12 mouse cellular contexts compared by ENCODE assay signal in genomic region chr1:168268751-168269623, GRCm38 (mm10).
DNase-seq lines count a peak whose midpoint lies in the region; ATAC-seq lines count a peak whose summit lies in the region.
"Had no signal": no experiment of that assay in that cellular context is flagged by ENCODE, and none has a peak within 500 bp of the region (broad histone marks: within the 10 kb centered on the region; RNA-seq: fewer than 3 reads in every experiment).

No protein-coding gene starts in this region.

- ATAC-seq in embryonic facial prominence, embryonic 14.5 days (ENCODE audit: low read depth) = no peak
- peak; percentile 49 for ATAC-seq in hindbrain, embryonic 16.5 days
- ATAC-seq: CD4-positive, CD25-positive, alpha-beta regulatory T cell, adult 4 months had no signal

- H3K4me1 ChIP-seq in embryonic facial prominence, embryonic 14.5 days (ENCODE audit: control insufficient read depth, insufficient read depth, low read length) = peaks cover 27% of the 10 kb centered on the region
- peaks cover 20% of the 10 kb centered on the region for H3K4me1 ChIP-seq in hindbrain, embryonic 16.5 days (ENCODE audit: control insufficient read depth, insufficient read depth, low read depth, low read length)

- peak overlapping the region; percentile 10; the same call in 1 of the 2 replicates for H3K27ac ChIP-seq in embryonic facial prominence, embryonic 14.5 days (replicated peaks; ENCODE audit: low read depth, low read length)
- H3K27ac ChIP-seq in hindbrain, embryonic 16.5 days (ENCODE audit: low read depth, low read length) = no peak overlapping the region

- WGBS in embryonic facial prominence, embryonic 14.5 days = 59% methylated on average over 12 of the region's 12 CpGs
- WGBS in hindbrain, embryonic 16.5 days = 51% methylated on average over 12 of the region's 12 CpGs

- H3K4me2 ChIP-seq in embryonic facial prominence, embryonic 14.5 days (ENCODE audit: low read depth, low read length) = no peak overlapping the region
- H3K4me2 ChIP-seq in hindbrain, embryonic 16.5 days (ENCODE audit: low read length) = no peak overlapping the region
- H3K4me2 ChIP-seq: liver, embryonic 11.5 days had no signal

- DNase-seq in heart, adult 11 months = peak; percentile 84
- no peak for DNase-seq in heart, adult 8-10 months (ENCODE audit: low spot score)
- peak; percentile 28 for DNase-seq in kidney, postnatal 10 days
- no peak for DNase-seq in kidney, postnatal 14 days
- DNase-seq in embryonic facial prominence, embryonic 14.5 days (ENCODE audit: low spot score) = peak; percentile 50
- DNase-seq in left cerebral cortex, postnatal 4 days = no peak
- no peak for DNase-seq in spleen, postnatal 10 days (ENCODE audit: low spot score in 2 of 2)
- DNase-seq: gastrocnemius, postnatal 36 days; layer of hippocampus, adult 9-11 months had no signal

- H3K27me3 ChIP-seq in embryonic facial prominence, embryonic 14.5 days (replicated peaks; ENCODE audit: control insufficient read depth, insufficient read depth, low read length) = no peaks in the 10 kb centered on the region
- H3K27me3 ChIP-seq in hindbrain, embryonic 16.5 days (replicated peaks; ENCODE audit: control insufficient read depth, insufficient read depth, low read length) = no peaks in the 10 kb centered on the region

- no peaks in the 10 kb centered on the region for H3K9me3 ChIP-seq in embryonic facial prominence, embryonic 14.5 days (ENCODE audit: control insufficient read depth, low read length)
- no peaks in the 10 kb centered on the region for H3K9me3 ChIP-seq in hindbrain, embryonic 16.5 days (ENCODE audit: control insufficient read depth, low read length)

- no peak overlapping the region for H3K4me3 ChIP-seq in embryonic facial prominence, embryonic 14.5 days (ENCODE audit: low read depth, low read length)
- no peak overlapping the region for H3K4me3 ChIP-seq in hindbrain, embryonic 16.5 days (ENCODE audit: low read length)

- no peaks in the 10 kb centered on the region for H3K36me3 ChIP-seq in embryonic facial prominence, embryonic 14.5 days (ENCODE audit: control insufficient read depth, insufficient read depth, low read length)
- H3K36me3 ChIP-seq in hindbrain, embryonic 16.5 days (ENCODE audit: control insufficient read depth, insufficient read depth, low read length) = no peaks in the 10 kb centered on the region

- intact Hi-C loops in left cerebral cortex, postnatal 4 days (cut with DNase I) = no loop called here

- H3K9ac ChIP-seq in embryonic facial prominence, embryonic 14.5 days (ENCODE audit: low read depth, low read length) = no peak overlapping the region
- no peak overlapping the region for H3K9ac ChIP-seq in hindbrain, embryonic 16.5 days (ENCODE audit: low read depth, low read length)

Comparison
In these comparisons a context has a peak if more than half of its experiments do, and no peak if none do; other contexts are left out.
1. DNase-seq: peak in heart, adult 11 months (single experiment), kidney, postnatal 10 days (single experiment) and embryonic facial prominence, embryonic 14.5 days (single experiment); none in heart, adult 8-10 months (single experiment), kidney, postnatal 14 days (single experiment), left cerebral cortex, postnatal 4 days (single experiment) and spleen, postnatal 10 days (0 of 2).